Mouse (Mus musculus) gastrocnemius, adult 2 months (tissue): Measurements from ENCODE around the gene Pex16. TPM values are rescaled to one million over a fixed set of nuclear protein-coding genes. Genes with fewer than 3 reads are reported as not detected.
A peak's percentile ranks its signal among the peaks of the same experiment; 100 is the strongest.
"Not testable (repeated sequence)": the region's sequence is repeated elsewhere in the genome, so short reads cannot be mapped to it uniquely, and the experiment has no call there.

Source experiments
- DNase-seq: peaks from one replicate; pipeline ENCODE4 v3.0.0; 2022
- H3K27ac ChIP-seq: fragments of 200-600 bp; 2 replicates; pipeline ENCODE4 v1.8.1; 2022; ENCODE audit warnings: mild to moderate bottlenecking
- H3K4me3 ChIP-seq: fragments of 200-600 bp; 2 replicates; pipeline ENCODE4 v1.8.1; 2022; ENCODE audit warnings: mild to moderate bottlenecking, moderate library complexity
- CTCF ChIP-seq: fragments of 200-600 bp; IDR thresholded peaks from 2 replicates; pipeline ENCODE4 v1.8.1; 2022; ENCODE audit warnings: antibody characterized with exemption, mild to moderate bottlenecking, moderate library complexity
- intact Hi-C: fragments of 180-260 bp; cut with DNase I; formaldehyde crosslinking; loops from one replicate; pipeline ENCODE4 v1.15.1; 2025
- total RNA-seq, 2 experiments: library from RNA; stranded (reverse); gene quantifications; 2 replicates each; pipeline ENCODE4 v1.2.3; 2021

The Pex16 gene
- total RNA-seq, 2 experiments from 2014 or later = 15.9 to 19.5 TPM

DNA sequence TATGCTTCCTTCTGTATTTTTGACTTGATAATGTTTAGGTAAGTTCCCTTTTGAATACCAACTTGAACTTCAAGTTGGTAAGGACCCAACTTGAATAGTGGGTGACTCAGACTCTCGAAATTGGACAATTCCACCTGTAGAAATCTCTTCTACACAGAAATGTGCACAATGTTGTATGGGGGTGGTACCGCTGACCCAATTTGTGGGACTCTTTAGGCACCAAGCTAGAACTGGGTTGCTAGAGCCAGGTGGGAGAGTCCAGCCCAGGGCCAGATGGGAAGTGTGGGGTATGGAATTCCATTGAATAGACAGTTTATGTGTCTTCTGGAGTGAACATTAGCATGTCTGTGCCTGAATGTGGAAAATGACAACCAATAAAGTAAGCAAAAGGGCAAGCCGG, 21.1 kb downstream of the Pex16 start:
- TF ChIP-seq CTCF = no peak
- no peak overlapping the region for H3K27ac ChIP-seq
- H3K4me3 ChIP-seq = no peak overlapping the region

DNA sequence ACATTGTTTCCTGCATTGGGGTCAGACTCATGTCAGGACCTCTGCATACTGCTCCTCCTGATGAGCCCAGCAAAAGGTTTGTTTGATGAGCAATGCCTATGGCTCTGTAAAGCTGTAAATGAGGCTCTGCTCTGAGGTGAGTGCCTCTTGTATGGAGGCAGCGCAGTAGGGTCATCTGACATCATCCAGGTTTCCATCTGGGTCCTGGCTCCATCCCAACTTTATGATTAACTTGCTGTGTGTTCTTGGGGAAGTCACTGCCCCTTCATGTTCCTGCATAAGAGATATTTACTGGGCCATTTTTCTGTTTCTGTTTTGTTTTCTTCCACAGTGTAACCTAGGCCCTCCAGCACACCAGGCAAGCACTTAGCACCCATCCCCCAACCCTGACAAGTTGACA, 23.0 kb downstream of the Pex16 start:
- no peak for TF ChIP-seq CTCF
- Histone ChIP-seq H3K27ac (no peak overlapping the region), H3K4me3 (no peak overlapping the region)
- no peak for DNase-seq
- intact Hi-C loops = no loop called here

More for the DNA sequence above, 21.1 kb downstream of the Pex16 start:
- no peak for DNase-seq
- intact Hi-C loops = no loop called here

DNA sequence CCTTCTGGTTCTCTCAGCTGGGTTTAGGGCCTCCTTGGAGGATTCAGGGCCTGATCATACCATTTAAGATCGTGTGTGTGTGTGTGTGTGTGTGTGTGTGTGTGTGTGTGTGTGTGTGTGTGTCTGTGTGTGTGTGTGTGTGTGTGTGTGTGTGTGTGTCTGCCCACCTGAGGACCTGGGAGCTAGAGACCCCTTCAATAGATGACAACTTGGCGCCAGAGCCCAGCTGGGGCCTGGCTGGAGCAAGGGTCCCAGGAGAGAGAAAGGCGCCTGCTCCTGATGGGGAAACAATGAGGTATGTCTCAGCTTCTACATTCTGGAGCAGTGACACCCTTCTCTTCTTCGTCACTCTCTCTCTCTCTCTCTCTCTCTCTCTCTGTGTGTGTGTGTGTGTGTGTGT, 25.4 kb downstream of the Pex16 start:
- intact Hi-C loops, H3K27ac ChIP-seq, DNase-seq, H3K4me3 ChIP-seq: not testable (repeated sequence)

DNA sequence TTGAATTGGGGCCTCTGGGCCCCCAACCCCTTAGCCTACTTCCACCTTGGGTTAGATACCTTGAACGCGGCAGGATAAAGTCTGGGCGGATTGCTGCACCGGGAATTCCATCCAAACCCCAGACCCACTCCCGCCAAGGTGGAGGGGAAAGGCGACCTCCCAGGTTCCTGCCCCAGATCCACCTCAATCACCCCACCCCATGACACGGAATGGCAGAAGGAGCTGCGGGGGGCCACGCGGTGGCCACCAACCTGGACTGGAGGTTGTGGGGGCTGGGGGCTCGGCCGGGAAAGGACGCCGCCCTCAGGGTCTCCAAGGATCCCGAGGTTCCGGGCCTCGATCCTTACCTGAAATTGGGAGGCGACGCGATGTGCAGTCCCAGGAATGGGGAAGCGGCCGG, 26.2 kb downstream of the Pex16 start:
- intact Hi-C loops = no loop called here
- TF ChIP-seq CTCF = no peak
- Histone ChIP-seq H3K4me3 (peak overlapping the region; percentile 76), H3K27ac (peak overlapping the region; percentile 57)
- no peak for DNase-seq

DNA sequence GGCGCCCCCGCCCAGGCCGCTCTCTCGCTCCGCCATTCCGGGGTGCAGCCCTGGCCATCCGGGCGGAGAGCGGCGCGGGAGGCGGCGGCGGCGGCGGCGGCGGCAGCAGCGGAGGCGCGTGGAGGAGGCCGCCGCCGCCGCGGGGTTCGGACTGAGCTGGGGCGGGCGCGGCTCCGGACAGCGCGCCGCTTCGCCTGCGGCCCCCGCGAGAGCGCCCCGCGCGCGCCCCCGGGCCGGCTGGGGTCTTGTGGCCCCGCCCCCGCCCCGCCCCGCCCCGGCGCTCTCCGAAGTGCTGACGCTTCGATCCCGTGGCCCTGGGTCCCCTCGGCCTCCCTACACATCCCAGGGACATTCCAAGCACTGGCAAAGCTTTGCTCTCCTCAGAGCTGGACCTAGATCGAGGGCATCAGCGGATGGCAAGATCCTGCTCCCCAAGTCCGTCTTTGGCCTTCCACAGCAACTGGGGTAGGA, 26.6 kb downstream of the Pex16 start, which contains the start of gene Mapk8ip1:
TSS of gene Mapk8ip1 (minus strand) at position 173 of the 471 bp plus-strand sequence.
- peak within 1 kb of the TSS; percentile 76 for H3K4me3 ChIP-seq

DNA sequence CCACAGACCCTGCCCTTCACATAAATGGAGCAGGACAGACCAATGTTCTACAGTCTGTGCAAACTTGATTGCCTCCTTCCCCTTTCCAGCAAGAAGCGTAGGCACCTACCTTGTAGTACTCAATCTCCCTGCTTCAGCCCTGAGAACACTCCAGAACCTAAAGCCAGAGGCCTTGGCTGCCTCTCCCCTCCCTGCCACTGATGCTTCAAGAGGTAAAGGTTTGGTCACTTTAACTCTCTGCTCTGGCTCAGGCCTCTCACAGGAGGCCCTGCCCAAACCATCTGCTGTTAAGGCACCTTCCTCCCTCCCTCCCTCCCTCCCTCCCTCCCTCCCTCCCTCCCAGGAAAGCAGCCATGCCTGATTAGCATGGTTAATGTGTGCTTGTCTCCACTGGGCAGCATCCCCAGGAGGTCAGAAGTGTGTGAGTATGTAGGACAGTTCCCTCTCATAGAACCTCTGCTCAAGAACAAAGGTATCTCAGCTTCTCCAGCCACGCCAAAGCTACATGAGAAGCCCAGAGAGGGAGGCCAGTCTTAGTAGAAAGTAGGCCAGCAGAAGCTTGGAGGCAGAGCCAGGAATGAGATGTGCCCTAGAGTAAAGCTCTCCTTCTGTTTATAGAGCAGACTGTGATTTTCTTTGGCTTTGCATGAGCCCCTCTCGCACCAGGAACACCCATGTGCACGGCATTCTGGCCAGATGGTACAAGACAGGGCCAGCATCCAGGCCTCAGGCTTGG, 28.3 kb downstream of the Pex16 start:
- Histone ChIP-seq H3K27ac (peak overlapping the region; percentile 51), H3K4me3 (no peak overlapping the region)
- intact Hi-C loops = no loop called here
- DNase-seq = no peak
- TF ChIP-seq CTCF = no peak

More for the DNA sequence above, 26.6 kb downstream of the Pex16 start, which contains the start of gene Mapk8ip1:
- no peak for TF ChIP-seq CTCF
- H3K27ac ChIP-seq = peak within 1 kb of the TSS; percentile 57
- intact Hi-C loops = no loop called here
- DNase-seq = no peak

DNA sequence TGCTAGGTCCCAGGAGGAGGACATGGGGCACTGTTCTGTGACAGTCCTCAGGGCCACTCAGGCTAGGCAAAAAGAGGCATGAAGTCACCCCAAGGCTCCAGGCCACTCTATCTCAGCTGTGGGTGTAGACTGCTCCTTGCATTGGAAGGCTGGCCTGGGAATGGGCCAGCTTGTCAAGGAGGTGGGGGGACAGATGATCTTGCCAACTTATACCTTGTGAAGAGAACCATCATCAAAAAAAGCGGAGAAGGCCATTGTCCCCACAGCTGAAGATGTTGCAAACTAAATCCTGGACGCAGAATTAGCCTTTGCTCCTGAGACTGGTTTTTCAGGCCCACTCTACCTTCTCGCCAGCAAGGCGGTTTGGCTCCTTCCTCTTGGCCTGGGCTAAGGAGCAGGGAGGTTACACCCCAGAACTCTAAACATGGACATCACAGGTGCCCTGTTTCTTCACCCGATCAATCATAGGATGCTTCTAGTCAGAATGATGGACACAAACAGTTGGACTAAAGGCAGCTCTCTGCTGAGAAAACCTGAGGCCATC, 29.4 kb downstream of the Pex16 start:
- DNase-seq = no peak
- intact Hi-C loops = no loop called here
- Histone ChIP-seq H3K4me3 (no peak overlapping the region), H3K27ac (no peak overlapping the region; the same call in 1 of the 2 replicates)
- TF ChIP-seq CTCF = no peak

DNA sequence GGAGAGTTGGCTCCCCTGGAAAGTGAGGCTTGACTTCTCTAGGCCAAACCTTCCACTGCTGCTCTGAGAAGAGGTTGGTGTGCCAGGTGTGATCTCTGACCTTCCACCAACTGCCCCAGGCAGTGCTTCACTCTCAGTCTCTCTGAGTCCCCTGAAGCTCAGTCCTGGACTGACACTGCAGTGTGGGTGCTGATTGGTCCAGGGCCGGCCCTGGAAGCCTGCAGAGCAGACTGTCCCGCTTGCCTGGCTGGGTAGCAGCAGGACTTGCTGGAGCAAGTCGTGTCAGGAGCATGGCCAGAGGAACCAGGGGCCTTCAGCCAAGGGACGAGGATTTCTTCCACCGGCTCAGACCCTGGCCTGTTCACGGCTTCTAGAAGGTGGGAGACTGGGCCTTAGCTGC, 30.3 kb downstream of the Pex16 start:
- no peak overlapping the region for H3K4me3 ChIP-seq
- 0 out of 2 replicates have a peak overlapping the region, but pooled peaks have one; percentile 5 for H3K27ac ChIP-seq
- no peak for DNase-seq
- no peak for TF ChIP-seq CTCF
- intact Hi-C loops = no loop called here

DNA sequence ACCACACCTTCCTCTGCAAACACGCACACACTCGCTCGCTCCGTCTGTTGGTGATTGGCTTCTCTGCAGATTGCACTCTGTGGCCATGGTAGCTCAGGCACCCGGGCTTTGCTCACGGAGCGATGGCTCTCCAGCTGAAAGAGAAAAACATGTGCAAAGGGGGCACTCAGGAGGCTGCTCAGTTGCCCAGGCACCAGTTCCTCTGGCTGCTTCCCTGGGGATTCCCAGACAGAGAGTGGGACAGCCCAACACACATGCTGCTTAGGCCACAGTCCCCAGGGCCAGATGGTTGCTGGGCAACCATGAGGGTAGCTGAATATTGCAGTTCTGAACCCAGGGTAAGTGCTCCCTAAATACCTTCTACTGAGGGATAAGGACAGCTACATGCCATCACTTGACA, 31.2 kb downstream of the Pex16 start:
- TF ChIP-seq CTCF = no peak
- Histone ChIP-seq H3K4me3 (no peak overlapping the region), H3K27ac (no peak overlapping the region)
- intact Hi-C loops = no loop called here
- DNase-seq = no peak

DNA sequence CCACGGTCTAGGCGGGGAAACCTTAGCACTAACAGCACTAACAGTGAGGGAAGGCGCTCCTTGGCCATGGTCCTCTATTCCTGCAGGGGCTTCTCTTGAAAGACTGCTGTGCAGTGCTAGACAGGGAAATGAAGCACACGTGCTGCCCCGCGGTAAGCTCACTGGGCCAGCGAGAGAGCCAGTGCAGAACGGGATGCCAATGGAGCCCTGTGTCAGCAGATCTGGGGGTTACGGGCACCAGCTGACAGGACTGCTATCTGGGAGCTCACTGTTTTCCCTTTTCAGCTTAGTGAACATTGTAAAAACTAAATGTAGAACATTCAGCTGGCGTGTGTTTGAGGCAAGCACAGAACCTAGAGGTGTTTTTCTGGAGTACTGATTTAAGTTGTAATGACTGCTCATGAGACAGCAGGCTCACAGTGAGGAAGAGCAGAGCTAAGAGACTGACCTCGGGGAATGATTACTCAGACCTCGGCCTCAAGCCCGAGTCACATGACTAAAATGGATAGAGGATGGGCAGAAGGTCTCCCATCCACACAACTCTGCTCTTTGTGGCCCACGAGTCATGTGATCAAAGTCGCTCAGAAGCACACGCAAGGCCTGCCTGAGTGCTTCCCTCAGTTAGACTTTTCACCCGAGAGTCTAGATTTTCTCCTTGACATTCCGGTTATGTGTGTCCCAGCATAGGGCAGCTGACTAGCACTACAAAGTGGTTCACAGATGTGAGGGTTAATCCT, 34.0 kb downstream of the Pex16 start:
- TF ChIP-seq CTCF = no peak
- DNase-seq = no peak
- intact Hi-C loops = no loop called here

DNA sequence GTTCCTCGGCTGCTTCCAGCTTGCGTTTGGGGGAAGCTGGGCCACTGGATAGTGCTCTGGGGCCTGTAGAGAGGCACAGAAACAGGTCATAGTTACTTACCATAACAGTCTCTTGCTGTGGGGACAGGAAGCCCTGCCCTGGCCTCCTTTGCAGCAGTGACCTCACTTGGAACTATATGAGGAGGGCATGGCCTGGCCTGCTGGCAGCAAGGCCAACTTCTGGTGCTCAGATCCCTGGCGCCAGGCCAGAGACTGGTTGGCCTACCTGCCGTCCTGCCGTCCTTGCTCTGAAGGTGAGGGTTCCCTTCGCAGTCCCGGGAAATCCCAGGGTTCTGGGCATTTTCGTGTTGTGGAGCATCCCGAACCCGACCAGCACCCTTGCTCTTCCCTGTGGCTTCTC, 37.2 kb downstream of the Pex16 start:
- Histone ChIP-seq H3K4me3 (no peak overlapping the region), H3K27ac (0 out of 2 replicates have a peak overlapping the region, but pooled peaks have one; percentile 5)
- peak; percentile 62 for DNase-seq
- no peak for TF ChIP-seq CTCF
- intact Hi-C loops = no loop called here

More for the DNA sequence above, 34.0 kb downstream of the Pex16 start:
- Histone ChIP-seq H3K27ac (no peak overlapping the region), H3K4me3 (no peak overlapping the region)

DNA sequence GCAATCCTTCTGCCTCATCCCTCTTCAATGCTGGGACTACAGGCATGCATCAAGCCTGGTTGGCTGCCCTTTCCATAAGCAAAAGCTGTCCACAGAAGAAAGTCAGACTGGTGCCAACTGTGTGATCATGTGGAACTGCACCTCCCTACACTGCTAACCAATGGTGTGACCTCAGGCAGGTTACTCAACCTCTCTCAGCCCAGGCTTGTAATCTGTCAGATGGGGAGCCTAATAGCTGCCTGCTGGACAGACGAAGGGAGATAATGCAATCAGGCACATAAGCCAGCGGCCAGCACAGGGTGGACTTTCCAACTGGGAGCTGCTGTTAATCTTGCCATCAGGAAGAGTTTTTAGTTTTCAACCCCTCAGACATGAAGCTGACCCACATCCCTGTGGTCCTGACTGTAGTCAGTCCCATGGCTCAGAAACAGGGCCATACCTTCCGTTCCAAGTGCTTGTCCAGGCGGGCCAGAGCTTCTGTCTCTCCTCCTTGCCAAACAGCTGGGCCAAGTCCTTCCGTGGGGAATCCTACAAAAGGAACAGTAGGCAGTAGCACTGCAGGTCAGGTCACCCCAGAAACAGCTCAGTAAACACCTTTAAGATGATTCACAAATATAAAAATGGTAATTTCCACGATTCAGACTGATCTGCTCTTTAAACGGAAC, 47.4 kb downstream of the Pex16 start:
- DNase-seq = peak; percentile 61
- no peak for TF ChIP-seq CTCF
- no peak overlapping the region for H3K4me3 ChIP-seq
- intact Hi-C loops = loop anchor here (5.0 kb wide), 1 partner anchor 45 kb away; no protein-coding TSS in a partner anchor
- peak overlapping the region; percentile 97 for H3K27ac ChIP-seq
